Mouse (Mus musculus): ENCODE data around the gene Mgea5. TPM values are rescaled to one million over a fixed set of nuclear protein-coding genes. Genes with fewer than 3 reads are reported as not detected.

Gene Mgea5
- total and polyA plus RNA-seq, 2 experiments from 2014 or later: 78.0 to 135 TPM

GRCm38 (mm10) chr19:45746153-45747020, 37.2 kb downstream of the Mgea5 start:
- Histone ChIP-seq H3K9me3 (ENCODE audit: low read length) (no peaks in the 10 kb centered on the region), H3K9ac (replicated peaks; ENCODE audit: low read length) (no peak overlapping the region), H3K4me1 (ENCODE audit: insufficient read depth, low read length) (peaks cover 15% of the 10 kb centered on the region; the same call in 1 of the 2 replicates), H3K4me3 (ENCODE audit: low read length) (no peak overlapping the region), H3K36me3 (ENCODE audit: insufficient read depth, low read length) (peaks cover under 1% of the 10 kb centered on the region; the same call in 1 of the 2 replicates), H3K27ac (no peak overlapping the region), H3K27me3 (ENCODE audit: insufficient read depth, low read length) (peaks cover 29% of the 10 kb centered on the region), H3K4me2 (ENCODE audit: low read depth, low read length) (no peak overlapping the region)
- 15% methylated on average over 29 of the region's 29 CpGs for WGBS
- peak; percentile 89 for TF ChIP-seq CTCF (IDR thresholded peaks at IDR 0.05; ENCODE audit: low read depth)
- 0 out of 2 replicates have a peak, but pooled peaks have one; percentile 0 for ATAC-seq
- peak; percentile 76 for DNase-seq (ENCODE audit: low spot score)

GRCm38 (mm10) chr19:45745344-45746152, 38.1 kb downstream of the Mgea5 start:
- H3K27ac ChIP-seq: no peak overlapping the region
- TF ChIP-seq CTCF (IDR thresholded peaks at IDR 0.05; ENCODE audit: low read depth): no peak
- no peak overlapping the region for H3K4me3 ChIP-seq (ENCODE audit: low read length)
- 6% methylated on average over 32 of the region's 32 CpGs for WGBS
- H3K9ac ChIP-seq (replicated peaks; ENCODE audit: low read length): no peak overlapping the region
- DNase-seq (ENCODE audit: low spot score) (no peak), ATAC-seq (no peak)
- H3K9me3 ChIP-seq (ENCODE audit: low read length): no peaks in the 10 kb centered on the region
- no peak overlapping the region for H3K4me2 ChIP-seq (ENCODE audit: low read depth, low read length)
- peaks cover 38% of the 10 kb centered on the region for H3K27me3 ChIP-seq (ENCODE audit: insufficient read depth, low read length)
- H3K4me1 ChIP-seq (ENCODE audit: insufficient read depth, low read length): peaks cover 15% of the 10 kb centered on the region
- H3K36me3 ChIP-seq (ENCODE audit: insufficient read depth, low read length): no peaks in the 10 kb centered on the region; the same call in 1 of the 2 replicates

- Histone ChIP-seq H3K27ac (no peak overlapping the region), H3K36me3 (ENCODE audit: insufficient read depth, low read length) (no peaks in the 10 kb centered on the region), H3K9me3 (ENCODE audit: low read length) (no peaks in the 10 kb centered on the region), H3K4me1 (ENCODE audit: insufficient read depth, low read length) (peaks cover 14% of the 10 kb centered on the region), H3K4me3 (ENCODE audit: low read length) (no peak overlapping the region), H3K9ac (replicated peaks; ENCODE audit: low read length) (no peak overlapping the region), H3K4me2 (ENCODE audit: low read depth, low read length) (no peak overlapping the region), H3K27me3 (ENCODE audit: insufficient read depth, low read length) (peaks cover 54% of the 10 kb centered on the region)
- no peak for TF ChIP-seq CTCF (IDR thresholded peaks at IDR 0.05; ENCODE audit: low read depth)
- DNase-seq (ENCODE audit: low spot score) (no peak), ATAC-seq (no peak)
- 20% methylated on average over 7 of the region's 7 CpGs for WGBS
Observed at GRCm38 (mm10) chr19:45743619-45744018, 40.0 kb downstream of the Mgea5 start.

GRCm38 (mm10) chr19:45742984-45743575, 40.6 kb downstream of the Mgea5 start:
- DNase-seq (ENCODE audit: low spot score): no peak
- WGBS: 2% methylated on average over 20 of the region's 44 CpGs
- no peak overlapping the region for H3K27ac ChIP-seq
- peaks cover 59% of the 10 kb centered on the region for H3K27me3 ChIP-seq (ENCODE audit: insufficient read depth, low read length)
- H3K4me1 ChIP-seq (ENCODE audit: insufficient read depth, low read length): peaks cover 8% of the 10 kb centered on the region
- H3K9ac ChIP-seq (replicated peaks; ENCODE audit: low read length): peak overlapping the region; percentile 24; the same call in 1 of the 2 replicates
- H3K4me3 ChIP-seq (ENCODE audit: low read length): peak overlapping the region; percentile 40
- no peak for TF ChIP-seq CTCF (IDR thresholded peaks at IDR 0.05; ENCODE audit: low read depth)
- H3K9me3 ChIP-seq (ENCODE audit: low read length): no peaks in the 10 kb centered on the region
- no peak for ATAC-seq
- H3K4me2 ChIP-seq (ENCODE audit: low read depth, low read length): peak overlapping the region; percentile 71
- H3K36me3 ChIP-seq (ENCODE audit: insufficient read depth, low read length): no peaks in the 10 kb centered on the region

GRCm38 (mm10) chr19:45742218-45742983, 41.2 kb downstream of the Mgea5 start, which contains the start of gene Fgf8:
Gene Fgf8 (minus strand): TSS chr19:45742915.
- no peaks in the 10 kb centered on the region for H3K36me3 ChIP-seq (ENCODE audit: insufficient read depth, low read length)
- WGBS: 1% methylated on average over 53 of the region's 68 CpGs
- H3K4me2 ChIP-seq (ENCODE audit: low read depth, low read length): peak within 1 kb of the TSS; percentile 71
- no peaks in the 10 kb centered on the region for H3K9me3 ChIP-seq (ENCODE audit: low read length)
- H3K4me1 ChIP-seq (ENCODE audit: insufficient read depth, low read length): peaks cover 10% of the 10 kb centered on the region
- no peak within 1 kb of the TSS for H3K27ac ChIP-seq
- H3K27me3 ChIP-seq (ENCODE audit: insufficient read depth, low read length): peaks cover 66% of the 10 kb centered on the region
- no peak for DNase-seq (ENCODE audit: low spot score)
- no peak for TF ChIP-seq CTCF (IDR thresholded peaks at IDR 0.05; ENCODE audit: low read depth)
- ATAC-seq: no peak
- H3K4me3 ChIP-seq (ENCODE audit: low read length): peak within 1 kb of the TSS; percentile 40
- H3K9ac ChIP-seq (replicated peaks; ENCODE audit: low read length): peak within 1 kb of the TSS; percentile 24; the same call in 1 of the 2 replicates

Measured in hindbrain, postnatal 0 days (tissue).